Mouse (Mus musculus) midbrain, embryonic 16.5 days (tissue): ENCODE data around the gene Cit. TPM values are rescaled to one million over a fixed set of nuclear protein-coding genes. Genes with fewer than 3 reads are reported as not detected.

Experiments
- ATAC-seq: fragments of 200-750 bp; cut with Nextera tagmentation; 2 replicates; pipeline ENCODE4 v1.8.0; 2017; ENCODE audit warnings: moderate TSS enrichment
- H3K27ac ChIP-seq: fragments of 300-500 bp; sonication (generic); 2 replicates; pipeline ENCODE4 v1.5.1; 2014; ENCODE audit warnings: mild to moderate bottlenecking, low read length, mixed read lengths
- H3K27me3 ChIP-seq: fragments of 300-500 bp; sonication (generic); 2 replicates; pipeline ENCODE4 v1.6.1; 2014; ENCODE audit warnings: low read depth, low read length, mixed read lengths; ENCODE audit not compliant: control insufficient read depth, insufficient read depth
- H3K36me3 ChIP-seq: fragments of 300-500 bp; sonication (generic); 2 replicates; pipeline ENCODE4 v1.6.1; 2014; ENCODE audit warnings: mild to moderate bottlenecking, low read length, moderate library complexity, mixed read lengths; ENCODE audit not compliant: control insufficient read depth, insufficient read depth
- H3K4me1 ChIP-seq: fragments of 300-500 bp; sonication (generic); 2 replicates; pipeline ENCODE4 v1.6.1; 2014; ENCODE audit warnings: mild to moderate bottlenecking, low read length, mixed read lengths; ENCODE audit not compliant: control insufficient read depth, insufficient read depth
- H3K4me2 ChIP-seq: fragments of 300-500 bp; sonication (generic); 2 replicates; pipeline ENCODE4 v1.6.1; 2014; ENCODE audit warnings: mild to moderate bottlenecking, low read length, mixed read lengths
- H3K4me3 ChIP-seq: fragments of 300-500 bp; sonication (generic); 2 replicates; pipeline ENCODE4 v1.5.1; 2014; ENCODE audit warnings: low read depth, mild to moderate bottlenecking, low read length, moderate library complexity, mixed read lengths
- H3K9ac ChIP-seq: fragments of 300-500 bp; sonication (generic); 2 replicates; pipeline ENCODE4 v1.6.1; 2014; ENCODE audit warnings: low read depth, low read length, mixed read lengths
- H3K9me3 ChIP-seq: fragments of 300-500 bp; sonication (generic); replicated peaks from 2 replicates; pipeline ENCODE4 v1.6.1; 2014; ENCODE audit warnings: mild to moderate bottlenecking, low read length, mixed read lengths; ENCODE audit not compliant: control insufficient read depth, poor library complexity, severe bottlenecking
- WGBS: fragments of 180-500 bp; shearing (Covaris S2); extraction: QIAGEN DNeasy Blood & Tissue Kit; methylation state at CpG from one replicate; pipeline ENCODE4 v1.1.7; 2014; 5-methylcytosine and 5-hydroxymethylcytosine counted together
- polyA plus RNA-seq: library from polyadenylated mRNA; unstranded; fragments of >200 nt; fragmentation: Nextera tagmentation; extraction: Ambion mirVana; gene quantifications from 2 replicates; pipeline ENCODE4 v1.2.1, GENCODE M21; 2015

Cit gene
- polyA plus RNA-seq, 1 experiment from 2014 or later: 30.7 TPM

GRCm38 (mm10) chr5:116029071-116029470 is 184.0 kb downstream of the Cit start:
- H3K36me3 ChIP-seq: no peaks in the 10 kb centered on the region
- H3K27ac ChIP-seq: no peak overlapping the region
- H3K27me3 ChIP-seq: no peaks in the 10 kb centered on the region
- no peak overlapping the region for H3K9ac ChIP-seq
- no peak overlapping the region for H3K4me3 ChIP-seq
- no peak for ATAC-seq
- no peak overlapping the region for H3K4me2 ChIP-seq
- H3K9me3 ChIP-seq: no peaks in the 10 kb centered on the region
- WGBS: 78% methylated on average over 7 of the region's 7 CpGs
- H3K4me1 ChIP-seq: peaks cover 8% of the 10 kb centered on the region

- Histone ChIP-seq H3K27ac (no peak overlapping the region), H3K4me2 (peak overlapping the region; percentile 58), H3K27me3 (no peaks in the 10 kb centered on the region), H3K4me3 (peak overlapping the region; percentile 24), H3K4me1 (peaks cover 8% of the 10 kb centered on the region), H3K9me3 (no peaks in the 10 kb centered on the region), H3K9ac (peak overlapping the region; percentile 54), H3K36me3 (no peaks in the 10 kb centered on the region)
- WGBS: 5% methylated on average over 19 of the region's 19 CpGs
- peak; percentile 45; the same call in 1 of the 2 replicates for ATAC-seq
These were observed 185.6 kb downstream of the Cit start for GRCm38 (mm10) chr5:116030566-116031189.

- Histone ChIP-seq H3K9me3 (no peaks in the 10 kb centered on the region), H3K4me1 (peaks cover 8% of the 10 kb centered on the region), H3K4me2 (peak overlapping the region; percentile 58), H3K36me3 (no peaks in the 10 kb centered on the region), H3K27ac (no peak overlapping the region), H3K4me3 (peak overlapping the region; percentile 24), H3K9ac (no peak overlapping the region; the same call in 1 of the 2 replicates), H3K27me3 (no peaks in the 10 kb centered on the region)
- no peak for ATAC-seq
- WGBS: 3% methylated on average over 14 of the region's 14 CpGs
These were observed 186.1 kb downstream of the Cit start for GRCm38 (mm10) chr5:116031190-116031577.

GRCm38 (mm10) chr5:116036465-116036864 is 191.4 kb downstream of the Cit start:
- no peaks in the 10 kb centered on the region for H3K27me3 ChIP-seq
- H3K9ac ChIP-seq: no peak overlapping the region
- no peaks in the 10 kb centered on the region for H3K9me3 ChIP-seq
- H3K27ac ChIP-seq: no peak overlapping the region
- WGBS: 52% methylated on average over 16 of the region's 16 CpGs
- ATAC-seq: no peak
- peaks cover 3% of the 10 kb centered on the region; the same call in 1 of the 2 replicates for H3K4me1 ChIP-seq
- no peak overlapping the region for H3K4me3 ChIP-seq
- no peak overlapping the region for H3K4me2 ChIP-seq
- no peaks in the 10 kb centered on the region for H3K36me3 ChIP-seq

GRCm38 (mm10) chr5:116037731-116038130 is 192.7 kb downstream of the Cit start:
- Histone ChIP-seq H3K36me3 (no peaks in the 10 kb centered on the region), H3K27ac (no peak overlapping the region), H3K27me3 (no peaks in the 10 kb centered on the region), H3K4me1 (no peaks in the 10 kb centered on the region), H3K9ac (no peak overlapping the region), H3K4me2 (no peak overlapping the region), H3K4me3 (no peak overlapping the region), H3K9me3 (no peaks in the 10 kb centered on the region)
- WGBS: 63% methylated on average over 11 of the region's 12 CpGs
- no peak for ATAC-seq

GRCm38 (mm10) chr5:116039706-116040105 is 194.6 kb downstream of the Cit start:
- Histone ChIP-seq H3K9me3 (no peaks in the 10 kb centered on the region), H3K9ac (no peak overlapping the region), H3K4me2 (peak overlapping the region; percentile 2; the same call in 1 of the 2 replicates), H3K27ac (no peak overlapping the region), H3K36me3 (no peaks in the 10 kb centered on the region), H3K4me3 (no peak overlapping the region), H3K4me1 (no peaks in the 10 kb centered on the region), H3K27me3 (no peaks in the 10 kb centered on the region)
- WGBS: 35% methylated on average over 11 of the region's 11 CpGs
- no peak for ATAC-seq

- Histone ChIP-seq H3K27me3 (no peaks in the 10 kb centered on the region), H3K9me3 (no peaks in the 10 kb centered on the region), H3K9ac (no peak overlapping the region), H3K4me1 (no peaks in the 10 kb centered on the region), H3K4me3 (no peak overlapping the region), H3K36me3 (no peaks in the 10 kb centered on the region), H3K4me2 (no peak overlapping the region), H3K27ac (no peak overlapping the region; the same call in 1 of the 2 replicates)
- 29% methylated on average over 7 of the region's 7 CpGs for WGBS
- ATAC-seq: no peak
These were observed 197.2 kb downstream of the Cit start for GRCm38 (mm10) chr5:116042241-116042640.

- ATAC-seq: no peak
- WGBS: 91% methylated on average over 8 of the region's 8 CpGs
- H3K27me3 ChIP-seq: no peaks in the 10 kb centered on the region
- H3K4me3 ChIP-seq: no peak overlapping the region
- H3K4me2 ChIP-seq: no peak overlapping the region
- H3K27ac ChIP-seq: no peak overlapping the region
- H3K9ac ChIP-seq: no peak overlapping the region
- H3K36me3 ChIP-seq: no peaks in the 10 kb centered on the region
- H3K9me3 ChIP-seq: no peaks in the 10 kb centered on the region
- no peaks in the 10 kb centered on the region for H3K4me1 ChIP-seq
These were observed 200.5 kb downstream of the Cit start for GRCm38 (mm10) chr5:116045581-116045980.

- ATAC-seq: no peak
- H3K4me3 ChIP-seq: no peak overlapping the region
- no peak overlapping the region for H3K9ac ChIP-seq
- 74% methylated on average over 4 of the region's 4 CpGs for WGBS
- H3K27me3 ChIP-seq: no peaks in the 10 kb centered on the region
- no peaks in the 10 kb centered on the region for H3K4me1 ChIP-seq
- H3K9me3 ChIP-seq: no peaks in the 10 kb centered on the region
- H3K4me2 ChIP-seq: no peak overlapping the region
- no peak overlapping the region for H3K27ac ChIP-seq
- no peaks in the 10 kb centered on the region for H3K36me3 ChIP-seq
These were observed 201.2 kb downstream of the Cit start for GRCm38 (mm10) chr5:116046246-116046645.
